Mouse (Mus musculus) WW6 (cell line): Measurements from ENCODE around the gene Hist1h2ab.
"Not testable (repeated sequence)": the region's sequence is repeated elsewhere in the genome, so short reads cannot be mapped to it uniquely, and the experiment has no call there.

Experiments used
- DNase-seq: peaks from one replicate; pipeline ENCODE4 v3.0.0-alpha.2; 2013; ENCODE audit warnings: low read depth, low spot score

Hist1h2ab gene

DNA sequence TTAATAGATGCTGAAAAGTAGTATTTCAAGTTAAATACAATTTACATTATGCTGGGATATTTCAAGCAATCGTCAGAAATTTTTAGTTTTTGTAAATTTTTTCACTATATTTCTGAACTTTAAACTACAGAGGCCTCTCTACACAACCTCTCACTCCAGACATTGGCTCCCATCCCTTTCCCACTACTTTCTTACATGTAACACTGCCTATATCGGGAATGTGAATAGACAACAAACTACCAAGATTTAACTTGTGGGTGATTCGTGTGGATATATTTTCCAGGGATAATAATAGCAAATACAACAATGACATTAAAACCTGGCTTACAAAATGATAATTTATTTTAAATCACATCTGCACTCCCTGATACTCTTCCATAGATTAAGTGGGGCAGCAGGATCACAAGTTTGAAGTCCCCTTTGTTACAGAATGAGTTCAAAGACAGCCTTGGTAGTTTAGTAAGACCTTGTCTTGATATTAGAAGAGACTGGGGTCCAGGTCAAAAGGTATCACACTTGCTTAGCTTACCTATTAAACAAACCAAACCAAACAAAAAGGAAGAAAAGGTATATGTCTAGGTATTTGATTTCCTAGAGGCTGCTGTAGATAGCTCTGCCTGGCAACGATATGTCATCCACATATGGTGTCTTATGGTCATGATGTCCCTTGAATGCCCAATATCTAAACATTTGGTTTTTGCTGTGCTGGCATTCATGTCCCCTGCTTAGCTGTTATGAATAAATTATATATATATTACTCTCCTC is 2.6 kb downstream of the Hist1h2ab start:
- no peak for DNase-seq

DNA sequence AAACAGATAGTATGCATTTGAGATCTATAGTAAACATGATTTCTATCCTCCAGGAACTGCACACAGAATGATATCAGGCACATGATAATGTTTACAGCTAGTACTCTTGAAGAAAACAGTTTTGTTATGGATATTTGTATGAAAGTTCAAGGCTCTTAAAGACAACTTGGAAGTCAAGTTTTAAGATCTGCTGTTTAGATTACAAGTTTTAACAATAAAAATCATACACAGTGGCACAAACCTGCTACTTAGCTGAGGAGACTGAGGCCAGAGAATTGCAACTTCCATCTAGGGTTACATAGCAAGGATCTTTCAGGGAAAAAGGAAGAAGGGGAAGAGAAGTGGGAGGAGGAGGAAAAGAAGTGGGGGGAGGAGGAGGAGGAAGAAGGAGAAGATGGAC is 4.1 kb downstream of the Hist1h2ab start:
- DNase-seq: no peak

- DNase-seq: no peak
These were observed 5.9 kb downstream of the Hist1h2ab start, which contains the start of gene Hist1h4b for GRCm38 (mm10) chr13:23756790-23757189. TSS of gene Hist1h4b (plus strand) at chr13:23757013.

- no peak for DNase-seq
These were observed 6.4 kb downstream of the Hist1h2ab start for GRCm38 (mm10) chr13:23757211-23757773.

- no peak for DNase-seq
These were observed 7.0 kb downstream of the Hist1h2ab start for GRCm38 (mm10) chr13:23757921-23758320.

- DNase-seq: no peak
These were observed 8.4 kb downstream of the Hist1h2ab start for GRCm38 (mm10) chr13:23759251-23759771.

DNA sequence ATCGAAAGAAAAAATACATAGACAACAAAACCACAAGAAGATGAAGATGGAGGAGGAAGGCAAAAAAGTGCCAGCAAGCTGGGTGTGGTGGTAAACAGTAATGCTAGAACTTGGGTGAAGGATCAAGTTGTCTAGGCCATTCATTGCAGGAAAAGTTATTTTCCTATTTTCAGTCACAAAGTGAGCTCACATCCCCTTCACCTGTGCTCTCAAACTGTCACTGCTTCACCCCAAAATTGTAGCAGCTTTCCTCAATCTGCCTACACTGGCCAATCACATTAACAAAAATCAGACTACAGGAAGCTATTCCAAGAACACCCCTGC is 9.0 kb downstream of the Hist1h2ab start:
- DNase-seq: no peak

DNA sequence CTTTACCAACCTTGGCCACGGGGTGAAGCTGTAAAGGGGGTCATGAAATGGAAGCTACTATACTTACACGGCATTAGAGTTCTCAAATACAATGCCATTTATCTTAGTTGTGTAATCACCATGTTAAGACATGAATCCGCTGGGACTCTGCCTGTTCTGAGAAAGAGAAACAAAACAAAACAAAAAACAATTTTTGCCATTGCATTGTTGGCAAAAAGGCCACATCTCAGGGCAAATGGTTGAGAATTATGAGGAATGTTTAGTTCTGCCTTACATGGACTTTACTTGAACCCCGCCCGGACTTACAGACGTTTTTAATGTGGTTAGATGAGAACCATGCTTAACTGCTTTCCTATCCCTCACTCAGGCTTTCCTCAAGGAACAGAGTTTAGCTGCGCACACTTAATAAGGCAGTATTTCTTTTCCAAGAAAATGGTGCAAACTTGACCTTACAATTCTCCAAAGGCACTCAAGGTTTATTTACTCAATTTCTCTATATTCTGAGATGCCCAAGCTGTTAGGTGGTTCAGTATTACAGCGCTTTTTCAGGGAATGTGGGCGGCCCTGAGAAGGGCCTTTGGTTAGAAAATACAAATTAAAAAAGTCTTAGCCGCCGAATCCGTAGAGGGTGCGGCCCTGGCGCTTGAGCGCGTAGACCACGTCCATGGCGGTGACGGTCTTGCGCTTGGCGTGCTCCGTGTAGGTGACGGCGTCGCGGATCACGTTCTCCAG is 9.5 kb downstream of the Hist1h2ab start:
- no peak for DNase-seq

DNA sequence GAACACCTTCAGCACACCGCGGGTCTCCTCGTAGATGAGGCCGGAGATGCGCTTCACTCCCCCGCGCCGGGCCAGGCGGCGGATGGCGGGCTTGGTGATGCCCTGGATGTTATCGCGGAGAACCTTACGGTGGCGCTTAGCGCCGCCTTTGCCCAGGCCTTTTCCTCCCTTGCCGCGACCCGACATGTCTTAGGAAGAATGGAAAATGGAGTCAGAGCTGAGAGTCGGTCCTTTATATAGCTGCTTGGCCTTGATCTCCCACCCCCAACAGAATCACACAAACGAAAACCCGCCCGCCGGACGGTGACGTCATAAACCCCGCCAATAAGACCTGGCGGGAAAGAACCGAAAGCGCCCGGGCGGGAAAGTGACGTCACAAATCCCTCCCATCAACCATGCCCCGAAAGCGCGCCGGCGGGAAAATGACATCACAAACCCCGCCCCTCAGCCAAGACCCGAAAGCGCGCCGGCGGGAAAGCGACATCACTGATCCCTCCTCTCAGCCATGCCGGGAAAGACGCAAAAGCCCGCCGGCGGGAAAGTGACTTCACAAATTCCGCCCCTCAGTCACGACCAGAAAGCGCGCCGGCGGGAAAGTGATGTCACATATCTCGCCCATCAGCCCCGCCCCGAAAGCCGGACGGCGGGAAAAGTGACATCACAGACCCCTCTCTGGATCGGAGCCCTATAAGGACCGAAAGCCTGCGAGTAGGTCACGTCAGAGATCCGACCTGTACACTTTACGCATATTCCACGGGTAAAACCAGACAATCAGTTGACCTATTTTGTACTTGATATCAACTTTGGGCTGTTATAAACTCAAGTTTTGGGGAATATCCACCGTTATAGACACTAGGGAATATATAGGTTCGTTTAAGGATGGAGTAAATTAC is 10.3 kb downstream of the Hist1h2ab start, which contains the start of gene Hist1h4a:
Gene Hist1h4a, minus strand, starts transcription at position 259 of the 893 bp plus-strand sequence.
- no peak for DNase-seq

- DNase-seq: not testable (repeated sequence)
These were observed 11.2 kb downstream of the Hist1h2ab start, which contains the start of gene Hist1h3a for GRCm38 (mm10) chr13:23761871-23762821. TSS of gene Hist1h3a (minus strand) at chr13:23762386.

- no peak for DNase-seq
These were observed 12.3 kb downstream of the Hist1h2ab start for GRCm38 (mm10) chr13:23763242-23763585.

DNA sequence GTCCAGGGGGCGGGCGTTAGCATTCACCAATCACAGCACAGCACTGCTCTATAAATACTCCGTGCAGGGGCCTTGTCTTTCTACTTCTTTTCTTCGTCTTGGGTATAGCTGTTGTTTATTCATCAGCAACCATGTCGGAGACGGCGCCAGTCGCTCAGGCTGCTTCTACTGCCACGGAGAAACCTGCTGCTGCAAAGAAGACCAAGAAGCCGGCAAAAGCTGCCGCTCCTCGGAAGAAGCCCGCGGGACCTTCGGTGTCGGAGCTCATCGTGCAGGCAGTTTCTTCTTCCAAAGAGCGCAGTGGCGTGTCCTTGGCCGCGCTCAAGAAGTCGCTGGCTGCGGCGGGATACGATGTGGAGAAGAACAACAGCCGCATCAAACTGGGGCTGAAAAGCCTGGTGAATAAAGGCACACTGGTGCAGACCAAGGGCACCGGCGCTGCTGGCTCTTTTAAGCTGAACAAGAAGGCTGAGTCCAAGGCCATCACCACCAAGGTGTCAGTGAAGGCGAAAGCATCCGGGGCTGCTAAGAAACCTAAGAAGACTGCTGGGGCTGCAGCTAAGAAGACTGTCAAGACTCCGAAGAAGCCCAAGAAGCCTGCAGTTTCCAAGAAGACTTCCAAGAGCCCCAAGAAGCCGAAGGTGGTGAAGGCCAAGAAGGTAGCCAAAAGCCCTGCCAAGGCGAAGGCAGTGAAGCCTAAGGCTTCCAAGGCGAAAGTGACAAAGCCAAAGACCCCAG is 12.8 kb downstream of the Hist1h2ab start, which contains the start of gene Hist1h1a:
Gene Hist1h1a, plus strand, starts transcription at position 81 of the 738 bp plus-strand sequence.
- no peak for DNase-seq

DNA sequence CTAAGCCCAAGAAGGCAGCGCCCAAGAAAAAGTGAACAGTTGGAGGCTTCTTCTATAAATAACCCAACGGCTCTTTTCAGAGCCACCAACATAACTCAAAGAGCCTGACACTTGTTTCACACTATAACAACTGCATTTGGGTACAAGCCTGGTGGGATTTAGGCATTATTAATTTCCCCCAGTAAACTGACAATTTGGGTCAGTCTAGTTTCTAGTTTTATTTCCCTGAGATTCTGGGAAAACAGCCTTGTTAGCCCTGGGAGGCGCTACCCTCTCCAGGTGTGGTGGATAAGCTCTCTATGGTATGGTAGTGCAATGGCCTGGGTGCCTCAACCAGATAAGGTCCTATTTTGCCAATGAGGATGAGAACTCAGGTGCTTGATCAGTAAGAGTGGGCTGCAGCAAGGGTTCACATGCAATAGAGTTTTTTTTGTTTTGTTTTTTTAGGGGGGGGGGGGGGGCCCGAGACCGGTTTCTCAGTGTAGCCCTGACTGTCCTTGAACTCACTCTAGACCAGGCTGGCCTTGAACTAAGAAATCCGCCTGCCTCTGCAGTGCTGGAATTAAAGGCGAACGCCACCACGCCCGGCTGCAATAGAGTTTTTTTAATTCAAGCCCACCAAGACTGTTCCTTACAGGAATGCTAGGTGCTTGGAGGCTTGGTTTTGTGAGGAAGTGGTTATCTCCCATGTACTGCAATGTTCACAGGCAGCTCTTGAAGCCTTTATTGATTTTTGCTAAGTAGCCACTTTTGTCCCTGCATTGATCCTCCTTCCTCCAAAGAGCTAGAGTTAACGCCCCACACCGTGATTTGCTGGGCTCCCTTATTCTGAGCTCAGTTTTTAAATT is 13.6 kb downstream of the Hist1h2ab start:
- DNase-seq: no peak

DNA sequence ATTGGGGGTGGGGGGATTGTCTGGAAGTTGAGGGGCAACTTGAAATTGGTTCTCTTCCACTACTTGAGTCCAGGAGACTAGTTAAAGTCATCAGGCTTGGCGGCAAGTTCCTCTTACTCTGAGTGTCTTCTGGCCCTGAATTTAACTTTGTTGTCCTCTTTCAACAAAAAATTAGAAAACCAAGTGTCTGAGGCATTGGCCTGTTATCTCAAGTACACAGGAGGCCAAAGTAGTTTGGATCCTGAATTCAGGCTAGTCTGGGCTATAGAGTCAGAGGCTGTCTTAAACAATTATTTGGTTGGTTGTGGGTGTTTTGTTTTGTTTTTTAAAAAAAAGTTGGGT is 14.2 kb downstream of the Hist1h2ab start:
- no peak for DNase-seq

- no peak for DNase-seq
These were observed 15.8 kb downstream of the Hist1h2ab start for GRCm38 (mm10) chr13:23766772-23767171.

DNA sequence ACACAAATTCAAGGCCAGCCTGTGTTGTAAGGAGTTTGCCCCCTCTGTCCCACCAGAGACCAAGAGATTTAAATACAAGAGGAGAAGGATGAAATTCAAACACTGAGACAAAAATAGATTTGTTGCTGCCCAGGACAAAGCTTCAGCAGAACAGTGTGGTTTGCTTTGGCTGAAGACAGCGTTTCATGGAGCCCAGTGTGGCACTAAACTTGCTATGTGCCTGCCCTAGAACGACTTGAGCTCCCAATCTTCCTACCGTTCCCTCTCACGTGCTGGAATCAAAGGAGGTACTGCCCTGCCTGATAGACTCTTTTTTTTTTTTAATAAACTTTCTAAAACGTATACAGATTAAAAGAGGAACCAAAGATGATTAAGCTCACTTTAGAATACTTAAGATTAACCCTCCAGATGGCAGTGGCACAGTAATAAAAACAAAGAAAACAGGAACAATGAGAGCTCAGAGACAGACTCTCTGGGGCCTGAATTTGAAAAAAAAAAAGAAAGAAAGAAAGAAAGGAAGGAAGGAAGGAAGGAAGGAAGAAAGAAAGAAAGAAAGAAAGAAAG is 18.0 kb downstream of the Hist1h2ab start:
- DNase-seq: no peak

DNA sequence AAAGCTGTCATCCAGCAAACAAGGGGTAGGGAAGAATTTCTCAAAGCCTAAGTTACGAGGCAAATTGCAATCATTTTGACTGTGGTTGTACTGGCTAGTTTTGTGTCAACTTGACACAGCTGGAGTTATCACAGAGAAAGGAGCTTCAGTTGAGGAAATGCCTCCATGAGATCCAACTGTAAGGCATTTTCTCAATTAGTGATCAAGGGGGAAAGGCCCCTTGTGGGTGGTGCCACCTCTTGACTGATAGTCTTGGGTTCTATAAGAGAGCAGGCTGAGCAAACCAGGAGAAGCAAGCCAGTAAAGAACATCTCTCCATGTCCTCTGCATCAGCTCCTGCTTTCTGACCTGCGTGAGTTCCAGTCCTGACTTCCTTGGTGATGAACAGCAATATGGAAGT is 18.7 kb downstream of the Hist1h2ab start, which contains the start of gene Trim38:
Gene Trim38, plus strand, starts transcription at position 301 of the 400 bp plus-strand sequence.
- DNase-seq: not testable (repeated sequence)
